Mouse (Mus musculus) liver, embryonic 13.5 days (tissue): ENCODE measurements around the gene Lrig1. TPM values are rescaled to one million over a fixed set of nuclear protein-coding genes. Genes with fewer than 3 reads are reported as not detected.

Source experiments
- ATAC-seq: fragments of 200-750 bp; cut with Nextera tagmentation; 2 replicates; pipeline ENCODE4 v1.8.0; 2017; ENCODE audit warnings: low read depth, mild to moderate bottlenecking, moderate number of reproducible peaks, moderate library complexity
- DNase-seq: peaks from one replicate; pipeline ENCODE4 v3.0.0; 2022
- H3K27ac ChIP-seq: fragments of 300-500 bp; sonication (generic); 2 replicates; pipeline ENCODE4 v1.5.1; 2015; ENCODE audit warnings: moderate library complexity, mild to moderate bottlenecking, inconsistent platforms
- H3K27me3 ChIP-seq: fragments of 300-500 bp; sonication (generic); 2 replicates; pipeline ENCODE4 v1.6.1; 2015; ENCODE audit warnings: mild to moderate bottlenecking, inconsistent platforms
- H3K36me3 ChIP-seq: fragments of 300-500 bp; sonication (generic); 2 replicates; pipeline ENCODE4 v1.6.1; 2015; ENCODE audit warnings: mild to moderate bottlenecking, inconsistent platforms
- H3K4me1 ChIP-seq: fragments of 300-500 bp; sonication (generic); replicated peaks from 2 replicates; pipeline ENCODE4 v1.6.1; 2015; ENCODE audit warnings: inconsistent platforms
- H3K4me2 ChIP-seq: fragments of 300-500 bp; sonication (generic); 2 replicates; pipeline ENCODE4 v1.6.1; 2015; ENCODE audit warnings: inconsistent platforms, mild to moderate bottlenecking, moderate library complexity
- H3K4me3 ChIP-seq: fragments of 300-500 bp; sonication (generic); replicated peaks from 2 replicates; pipeline ENCODE4 v1.5.1; 2015; ENCODE audit warnings: mild to moderate bottlenecking, inconsistent platforms
- H3K9ac ChIP-seq: fragments of 300-500 bp; sonication (generic); 2 replicates; pipeline ENCODE4 v1.6.1; 2015; ENCODE audit warnings: mild to moderate bottlenecking, inconsistent platforms
- H3K9me3 ChIP-seq: fragments of 300-500 bp; sonication (generic); replicated peaks from 2 replicates; pipeline ENCODE4 v1.6.1; 2016; ENCODE audit warnings: inconsistent platforms
- WGBS: fragments of 180-500 bp; shearing (Covaris S2); methylation state at CpG from one replicate; pipeline ENCODE4 v1.1.7; 2015; ENCODE audit not compliant: insufficient replicate concordance; 5-methylcytosine and 5-hydroxymethylcytosine counted together
- polyA plus RNA-seq: library from polyadenylated mRNA; unstranded; fragments of >200 nt; fragmentation: Nextera tagmentation; extraction: Ambion mirVana; gene quantifications from 2 replicates; pipeline ENCODE4 v1.2.1, GENCODE M21; 2015

Lrig1 gene
- polyA plus RNA-seq = 1.5 and 1.6 TPM in 2 replicates

- H3K27ac ChIP-seq = peak within 1 kb of the TSS; percentile 58; the same call in 1 of the 2 replicates
- H3K9ac ChIP-seq = peak within 1 kb of the TSS; percentile 76
- ATAC-seq (peak; percentile 99), DNase-seq (peak; percentile 93)
- H3K4me2 ChIP-seq = peak within 1 kb of the TSS; percentile 90
- peak within 1 kb of the TSS; percentile 72 for H3K4me3 ChIP-seq
- H3K27me3 ChIP-seq = peaks cover 80% of the 10 kb centered on the region
- H3K9me3 ChIP-seq = no peaks in the 10 kb centered on the region
- no peaks in the 10 kb centered on the region for H3K36me3 ChIP-seq
- under 1% methylated on average over 40 of the region's 40 CpGs for WGBS
- peaks cover 59% of the 10 kb centered on the region for H3K4me1 ChIP-seq
Observed at GRCm38 (mm10) chr6:94700067-94700491, at the start of gene Lrig1. Lrig1 (minus strand) TSS chr6:94700158.

- ATAC-seq = no peak
- Histone ChIP-seq H3K36me3 (no peaks in the 10 kb centered on the region), H3K9me3 (no peaks in the 10 kb centered on the region), H3K27me3 (peaks cover 3% of the 10 kb centered on the region; the same call in 1 of the 2 replicates), H3K4me1 (no peaks in the 10 kb centered on the region), H3K4me3 (no peak overlapping the region), H3K4me2 (no peak overlapping the region), H3K27ac (no peak overlapping the region), H3K9ac (no peak overlapping the region)
- DNase-seq = no peak
- WGBS = 54% methylated on average over 3 of the region's 3 CpGs
Observed at GRCm38 (mm10) chr6:94749626-94750025, 49.7 kb upstream of the Lrig1 start.

- ATAC-seq (no peak), DNase-seq (no peak)
- Histone ChIP-seq H3K27me3 (peaks cover 3% of the 10 kb centered on the region; the same call in 1 of the 2 replicates), H3K4me1 (no peaks in the 10 kb centered on the region), H3K4me2 (no peak overlapping the region), H3K27ac (no peak overlapping the region), H3K9ac (no peak overlapping the region), H3K36me3 (no peaks in the 10 kb centered on the region), H3K9me3 (no peaks in the 10 kb centered on the region), H3K4me3 (no peak overlapping the region)
- WGBS = 20% methylated on average over 7 of the region's 7 CpGs
Observed at GRCm38 (mm10) chr6:94748361-94748760, 48.4 kb upstream of the Lrig1 start.

GRCm38 (mm10) chr6:94740117-94740729 is 40.3 kb upstream of the Lrig1 start:
- H3K36me3 ChIP-seq = no peaks in the 10 kb centered on the region
- H3K4me3 ChIP-seq = no peak overlapping the region
- H3K4me2 ChIP-seq = no peak overlapping the region
- no peaks in the 10 kb centered on the region for H3K4me1 ChIP-seq
- no peak for ATAC-seq
- 66% methylated on average over 14 of the region's 14 CpGs for WGBS
- no peaks in the 10 kb centered on the region for H3K27me3 ChIP-seq
- no peak for DNase-seq
- H3K27ac ChIP-seq = no peak overlapping the region
- no peak overlapping the region for H3K9ac ChIP-seq
- H3K9me3 ChIP-seq = no peaks in the 10 kb centered on the region

- no peaks in the 10 kb centered on the region for H3K36me3 ChIP-seq
- no peaks in the 10 kb centered on the region for H3K9me3 ChIP-seq
- H3K27ac ChIP-seq = no peak overlapping the region
- 33% methylated on average over 3 of the region's 3 CpGs for WGBS
- H3K4me3 ChIP-seq = no peak overlapping the region
- H3K4me2 ChIP-seq = no peak overlapping the region
- no peaks in the 10 kb centered on the region for H3K27me3 ChIP-seq
- H3K9ac ChIP-seq = no peak overlapping the region
- no peak for DNase-seq
- ATAC-seq = no peak
- H3K4me1 ChIP-seq = no peaks in the 10 kb centered on the region
Observed at GRCm38 (mm10) chr6:94738647-94739046, 38.7 kb upstream of the Lrig1 start.

- ATAC-seq = no peak
- 62% methylated on average over 5 of the region's 5 CpGs for WGBS
Observed at GRCm38 (mm10) chr6:94733878-94734277, 33.9 kb upstream of the Lrig1 start.

GRCm38 (mm10) chr6:94729847-94730246 is 29.9 kb upstream of the Lrig1 start:
- H3K27me3 ChIP-seq = 0 out of 2 replicates have a peak, but pooled peaks cover 3% of the 10 kb centered on the region
- WGBS = 29% methylated on average over 18 of the region's 18 CpGs
- H3K36me3 ChIP-seq = no peaks in the 10 kb centered on the region
- no peak overlapping the region for H3K9ac ChIP-seq
- no peak overlapping the region for H3K4me3 ChIP-seq
- H3K4me2 ChIP-seq = peak overlapping the region; percentile 32
- no peak overlapping the region for H3K27ac ChIP-seq
- peak; percentile 2 for DNase-seq
- no peaks in the 10 kb centered on the region for H3K9me3 ChIP-seq
- H3K4me1 ChIP-seq = no peaks in the 10 kb centered on the region
- peak; percentile 66 for ATAC-seq

More at GRCm38 (mm10) chr6:94733878-94734277, 33.9 kb upstream of the Lrig1 start:
- DNase-seq = no peak
- Histone ChIP-seq H3K4me2 (no peak overlapping the region), H3K9ac (no peak overlapping the region), H3K27ac (no peak overlapping the region), H3K4me3 (no peak overlapping the region), H3K9me3 (no peaks in the 10 kb centered on the region), H3K36me3 (no peaks in the 10 kb centered on the region), H3K27me3 (0 out of 2 replicates have a peak, but pooled peaks cover 3% of the 10 kb centered on the region), H3K4me1 (no peaks in the 10 kb centered on the region)

- H3K4me2 ChIP-seq = no peak overlapping the region
- H3K27ac ChIP-seq = no peak overlapping the region
- ATAC-seq = no peak
- no peaks in the 10 kb centered on the region for H3K36me3 ChIP-seq
- WGBS = 24% methylated on average over 3 of the region's 3 CpGs
- no peaks in the 10 kb centered on the region for H3K9me3 ChIP-seq
- H3K9ac ChIP-seq = no peak overlapping the region
- 0 out of 2 replicates have a peak, but pooled peaks cover 3% of the 10 kb centered on the region for H3K27me3 ChIP-seq
- no peaks in the 10 kb centered on the region for H3K4me1 ChIP-seq
- H3K4me3 ChIP-seq = no peak overlapping the region
- no peak for DNase-seq
Observed at GRCm38 (mm10) chr6:94729132-94729531, 29.2 kb upstream of the Lrig1 start.

- H3K27ac ChIP-seq = no peak overlapping the region
- ATAC-seq (no peak), DNase-seq (no peak)
- no peak overlapping the region for H3K4me2 ChIP-seq
- H3K4me1 ChIP-seq = no peaks in the 10 kb centered on the region
- 31% methylated on average over 1 of the region's 1 CpGs for WGBS
- no peak overlapping the region for H3K4me3 ChIP-seq
- no peak overlapping the region for H3K9ac ChIP-seq
- H3K9me3 ChIP-seq = no peaks in the 10 kb centered on the region
- H3K36me3 ChIP-seq = no peaks in the 10 kb centered on the region
- H3K27me3 ChIP-seq = no peaks in the 10 kb centered on the region
Observed at GRCm38 (mm10) chr6:94724612-94725011, 24.7 kb upstream of the Lrig1 start.

- Histone ChIP-seq H3K27ac (no peak overlapping the region), H3K27me3 (no peaks in the 10 kb centered on the region), H3K4me3 (no peak overlapping the region), H3K4me1 (no peaks in the 10 kb centered on the region), H3K4me2 (no peak overlapping the region), H3K36me3 (no peaks in the 10 kb centered on the region), H3K9ac (no peak overlapping the region), H3K9me3 (no peaks in the 10 kb centered on the region)
- DNase-seq (no peak), ATAC-seq (no peak)
- WGBS = 63% methylated on average over 15 of the region's 15 CpGs
Observed at GRCm38 (mm10) chr6:94718607-94719346, 18.8 kb upstream of the Lrig1 start.

GRCm38 (mm10) chr6:94717705-94718489 is 17.9 kb upstream of the Lrig1 start:
- ATAC-seq (no peak), DNase-seq (no peak)
- no peaks in the 10 kb centered on the region for H3K4me1 ChIP-seq
- 58% methylated on average over 7 of the region's 7 CpGs for WGBS
- H3K36me3 ChIP-seq = no peaks in the 10 kb centered on the region
- no peak overlapping the region for H3K4me3 ChIP-seq
- no peaks in the 10 kb centered on the region for H3K27me3 ChIP-seq
- no peak overlapping the region for H3K4me2 ChIP-seq
- H3K9me3 ChIP-seq = no peaks in the 10 kb centered on the region
- no peak overlapping the region for H3K27ac ChIP-seq
- no peak overlapping the region for H3K9ac ChIP-seq
